Mouse (Mus musculus) ES-E14 (cell line): ENCODE measurements around the gene Sipa1l2.

Experiments used
- CHD2 ChIP-seq: IDR thresholded peaks from 2 replicates; pipeline ENCODE4 v1.6.1; 2014; ENCODE audit warnings: mild to moderate bottlenecking, low read depth, low read length, inconsistent platforms
- HCFC1 ChIP-seq: IDR thresholded peaks from 2 replicates; pipeline ENCODE4 v1.6.1; 2012; ENCODE audit warnings: low read length, inconsistent platforms, borderline replicate concordance; ENCODE audit not compliant: insufficient read depth
- MAFK ChIP-seq: IDR thresholded peaks from 2 replicates; pipeline ENCODE4 v1.6.1; 2014; ENCODE audit warnings: mild to moderate bottlenecking, low read depth, low read length, inconsistent platforms; ENCODE audit not compliant: insufficient read depth
- ZC3H11A ChIP-seq: IDR thresholded peaks from 2 replicates; pipeline ENCODE4 v1.6.1; 2012; ENCODE audit warnings: low read depth, mild to moderate bottlenecking, inconsistent platforms, low read length, borderline replicate concordance
- ZNF384 ChIP-seq: IDR thresholded peaks from 2 replicates; pipeline ENCODE4 v1.6.1; 2012; ENCODE audit warnings: low read depth, low read length, inconsistent platforms

- TF ChIP-seq ZNF384: no peak
- no peak for TF ChIP-seq ZC3H11A
- TF ChIP-seq CHD2: no peak
- TF ChIP-seq HCFC1: no peak
- no peak for TF ChIP-seq MAFK
Observed at GRCm38 (mm10) chr8:125558109-125559065, 11.2 kb downstream of the Sipa1l2 start.
